Mouse (Mus musculus): ENCODE data around the gene Iqschfp. TPM values are rescaled to one million over a fixed set of nuclear protein-coding genes. Genes with fewer than 3 reads are reported as not detected.

Gene Iqschfp
- total RNA-seq, 2 experiments from 2014 or later, result not detected

DNA sequence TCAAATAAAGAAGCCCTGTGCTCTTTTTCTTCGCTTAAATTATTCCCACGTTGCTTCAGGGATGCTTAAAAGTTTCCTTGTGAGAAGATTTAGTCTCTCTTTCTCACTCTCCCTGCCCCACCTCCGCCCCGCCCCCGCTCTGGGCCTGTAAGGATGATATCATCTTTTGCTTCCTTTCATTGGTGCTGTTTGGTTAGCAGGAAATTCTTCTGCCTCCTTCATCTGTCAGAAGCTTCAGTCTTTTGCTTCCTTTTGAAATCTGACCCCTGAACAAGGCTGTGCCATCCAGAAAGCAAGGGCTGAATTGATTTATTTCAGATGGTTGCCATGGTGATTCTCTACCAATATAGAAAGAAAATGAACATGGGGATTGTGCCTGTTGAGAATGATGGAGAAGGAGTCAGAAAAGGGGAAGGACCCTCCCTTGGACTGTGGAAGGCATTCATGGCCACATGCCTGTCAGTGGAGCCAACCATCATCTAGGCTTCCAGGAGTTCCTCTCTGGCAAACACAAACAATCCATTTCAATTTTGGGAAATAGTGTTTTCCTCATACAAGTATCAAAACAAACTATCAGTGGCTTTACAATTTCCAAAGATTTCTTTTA lies 62.5 kb downstream of the Iqschfp start:
- peak; percentile 13 for DNase-seq

DNA sequence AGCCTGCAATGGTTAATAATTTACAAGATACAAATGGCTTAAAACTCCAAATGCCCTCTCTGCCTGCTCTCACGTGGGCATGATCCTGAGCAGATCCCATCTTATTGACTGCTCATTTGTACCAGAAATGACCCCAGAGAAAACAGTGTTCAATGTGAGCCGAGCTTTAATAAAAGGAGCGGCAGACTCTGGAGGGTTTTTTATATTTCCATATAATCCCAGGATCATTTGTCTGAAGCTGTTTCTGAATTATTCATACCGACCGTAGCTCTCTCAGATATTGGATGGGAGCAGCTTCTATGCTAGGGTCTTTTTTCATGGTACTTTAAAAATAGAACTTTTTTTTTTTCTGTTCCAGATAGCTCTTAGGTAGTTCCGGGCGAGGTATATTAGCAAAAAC lies 67.6 kb downstream of the Iqschfp start:
- DNase-seq, result no peak

DNA sequence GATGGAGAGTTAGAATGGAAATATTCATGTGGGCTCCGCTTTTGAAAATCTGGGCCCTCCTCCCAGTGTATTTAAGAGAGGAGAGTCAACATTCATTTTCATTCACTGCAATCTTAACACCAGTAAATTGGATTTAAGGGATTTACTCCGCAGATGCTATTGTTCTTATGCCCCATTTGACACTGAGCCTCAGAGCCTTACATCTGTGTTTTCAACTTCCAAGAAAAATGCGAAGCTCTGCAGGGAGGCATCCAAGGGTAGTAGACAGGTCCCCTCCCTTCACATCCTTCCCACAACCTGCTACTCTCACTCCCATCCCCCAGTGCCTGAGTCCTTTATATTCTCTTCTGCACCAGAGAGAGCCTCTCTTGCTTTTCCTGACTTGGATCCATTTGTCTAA lies 68.1 kb downstream of the Iqschfp start:
- DNase-seq, result no peak

DNA sequence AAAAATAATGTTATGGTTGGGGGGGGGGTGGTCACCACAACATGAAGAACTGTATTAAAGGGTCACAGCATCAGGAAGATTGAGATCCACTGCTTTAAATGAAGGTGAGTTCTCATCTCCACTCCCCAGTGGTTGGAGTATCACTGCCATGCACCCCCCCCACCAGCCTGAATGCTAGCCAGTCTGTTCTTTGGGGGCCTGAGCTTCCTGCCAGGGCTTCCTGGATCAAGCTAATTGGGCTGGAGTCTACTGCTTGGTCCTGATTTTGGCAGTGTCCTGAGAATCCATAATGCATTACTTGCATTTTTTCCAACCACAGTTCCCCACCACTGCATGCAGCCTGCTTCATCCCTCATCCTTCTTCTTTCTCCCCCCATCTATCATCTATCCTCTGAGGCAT lies 68.7 kb downstream of the Iqschfp start:
- DNase-seq, result no peak

DNA sequence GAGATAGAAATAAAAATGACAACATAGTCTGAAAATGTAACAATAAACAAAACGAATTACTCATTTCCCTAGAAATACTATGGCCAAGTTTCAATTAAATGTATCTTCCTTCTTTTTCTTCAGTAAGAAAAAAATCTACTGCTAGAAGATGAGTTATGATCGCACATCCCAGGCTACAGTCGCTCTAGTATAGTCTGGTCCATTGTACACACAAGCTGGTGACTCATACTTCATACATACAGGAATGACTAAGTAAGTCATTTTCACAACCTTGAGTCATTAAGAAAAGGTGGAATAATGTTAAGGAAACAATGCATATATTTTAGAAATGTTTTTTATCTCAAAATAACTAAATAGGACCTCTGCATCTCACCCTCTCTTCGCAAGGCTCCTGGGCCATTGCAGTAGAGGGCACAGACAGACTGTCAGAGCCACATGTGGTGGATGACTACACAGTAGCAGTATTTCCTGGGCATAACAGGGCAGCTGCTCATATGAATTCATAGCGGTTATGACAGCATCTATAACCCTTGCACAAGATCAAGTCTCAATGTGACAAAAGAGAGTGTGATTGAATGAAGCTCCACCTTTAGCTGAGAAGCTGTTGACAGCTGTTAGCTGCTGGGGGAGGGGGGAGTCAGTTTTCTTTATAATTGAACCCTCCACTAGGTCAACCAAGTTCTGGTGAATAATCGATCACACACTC lies 70.1 kb downstream of the Iqschfp start:
- no peak for DNase-seq

DNA sequence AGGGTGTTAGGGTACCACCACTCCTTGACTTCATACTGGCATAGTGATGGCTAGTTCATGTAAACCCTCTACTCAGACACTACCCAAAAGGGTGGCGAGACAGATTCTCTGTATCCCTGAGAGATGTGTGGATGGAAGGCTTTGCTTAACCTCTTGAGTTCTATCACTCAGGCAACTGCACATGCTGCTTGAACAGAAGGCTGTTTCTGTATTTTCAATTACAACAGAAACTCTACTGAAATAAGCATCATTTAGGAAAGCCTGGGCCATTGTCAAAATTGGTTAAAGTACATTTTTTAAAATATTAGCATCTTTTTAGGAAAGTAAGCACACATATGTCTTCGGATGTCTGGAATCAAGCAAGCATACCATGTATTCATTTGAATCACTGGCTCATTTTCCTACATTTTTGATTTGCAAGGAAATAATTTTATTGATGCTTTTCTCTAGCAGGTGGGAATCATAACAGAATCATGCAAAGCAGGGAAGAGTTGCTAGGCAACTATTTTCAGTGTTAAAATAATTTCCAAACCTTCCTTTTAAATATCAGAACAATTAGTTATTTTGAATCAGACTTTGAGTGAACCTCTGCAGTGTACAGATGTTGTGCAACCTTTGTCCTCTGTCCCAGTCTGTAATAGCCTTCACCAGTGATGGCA lies 82.4 kb downstream of the Iqschfp start:
- no peak for DNase-seq

DNA sequence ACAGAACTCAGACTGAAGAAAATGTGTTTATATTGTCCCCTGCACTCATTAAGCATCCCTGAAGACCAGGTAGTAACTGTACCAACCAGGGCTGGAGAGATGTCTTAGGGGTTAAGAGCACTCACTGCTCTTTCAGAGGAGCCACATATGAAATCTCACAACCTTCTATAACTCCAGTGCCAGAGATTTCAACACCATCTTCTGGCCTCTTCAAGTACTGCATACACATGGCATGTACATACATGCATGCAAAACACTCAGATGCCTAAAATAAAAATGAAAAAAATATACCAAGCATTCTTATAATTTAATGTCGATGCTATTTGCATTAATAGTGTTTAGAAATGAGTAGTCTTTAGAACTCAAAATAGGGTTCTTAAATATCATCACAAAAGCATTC lies 88.0 kb downstream of the Iqschfp start:
- DNase-seq, result no peak

DNA sequence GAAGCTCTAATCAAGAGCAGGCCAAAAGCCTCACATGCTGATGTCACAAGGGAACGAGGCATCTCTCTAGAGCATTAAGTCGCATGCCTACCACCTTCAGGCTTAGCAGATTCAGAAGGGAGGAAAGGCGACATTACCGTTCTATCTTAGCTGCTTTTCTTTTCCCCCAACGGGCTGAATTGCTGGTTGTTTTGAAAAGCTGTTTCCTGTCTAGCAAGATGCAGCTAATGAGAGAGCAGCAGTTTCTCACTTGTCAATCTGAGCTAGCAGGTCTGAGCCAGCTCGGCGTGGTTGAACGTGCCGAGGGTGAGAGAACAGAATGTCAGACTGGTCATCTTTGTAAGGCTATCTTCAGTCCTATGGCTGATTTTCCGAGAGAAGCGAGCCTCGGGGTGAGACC lies 91.3 kb downstream of the Iqschfp start:
- no peak for DNase-seq

DNA sequence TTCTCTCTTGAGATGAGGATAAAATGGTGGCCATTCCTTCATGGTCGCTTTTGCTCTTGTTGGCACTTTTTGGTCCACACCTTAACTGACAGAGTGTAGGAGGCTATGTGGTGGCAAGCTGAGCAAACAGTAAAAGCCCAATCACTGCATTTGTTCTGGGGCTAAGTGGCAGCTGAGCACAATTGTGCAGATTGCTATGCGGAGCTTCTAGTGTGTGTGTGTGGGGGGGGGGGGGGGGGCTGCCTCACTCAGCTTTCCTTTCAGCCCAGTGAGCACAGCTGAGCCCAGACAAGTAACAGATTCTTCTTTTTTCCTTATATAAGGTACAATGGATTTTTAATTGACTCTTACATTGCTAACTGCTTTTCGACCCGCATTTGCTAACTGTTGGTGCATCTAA lies 110.4 kb downstream of the Iqschfp start:
- DNase-seq, result no peak

DNA sequence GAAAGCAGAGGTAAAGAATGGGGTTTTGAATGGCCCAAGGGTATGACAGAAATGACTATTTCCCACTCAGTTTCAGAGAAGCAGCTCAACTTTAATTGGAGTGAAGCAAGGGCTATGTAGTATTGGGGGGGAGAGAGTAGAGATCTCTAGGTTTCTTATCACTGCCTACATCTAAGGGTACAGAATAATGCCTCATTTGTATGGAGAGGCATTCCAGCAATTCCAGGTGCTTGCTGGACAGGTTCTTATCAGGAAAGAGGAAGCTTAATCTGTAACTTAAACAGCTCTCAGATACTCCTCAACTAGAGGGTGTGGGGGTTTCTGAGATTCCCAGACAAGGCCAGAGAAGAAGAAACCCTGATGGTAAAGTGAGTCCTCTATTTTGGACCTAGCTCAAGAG lies 120.3 kb downstream of the Iqschfp start:
- DNase-seq, result no peak

DNA sequence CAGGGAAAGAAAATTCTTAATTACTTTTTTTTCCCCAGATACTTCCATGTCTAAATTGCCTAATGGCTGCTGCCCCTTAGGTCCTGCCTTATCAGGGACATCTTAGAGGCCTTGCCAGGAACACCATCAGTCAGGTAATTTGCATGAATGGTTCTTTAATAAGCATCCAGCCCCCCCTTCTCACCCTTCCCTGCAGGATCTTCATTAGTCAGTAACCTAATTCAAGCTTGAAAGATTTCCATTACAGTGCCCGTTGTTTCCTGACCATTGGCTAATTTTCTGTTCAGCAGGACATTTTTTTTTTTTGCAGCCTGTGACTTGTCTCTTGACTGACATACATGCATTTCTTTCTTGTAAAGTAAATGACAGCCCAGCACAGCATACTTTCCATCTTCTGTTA lies 123.8 kb downstream of the Iqschfp start:
- no peak for DNase-seq

DNA sequence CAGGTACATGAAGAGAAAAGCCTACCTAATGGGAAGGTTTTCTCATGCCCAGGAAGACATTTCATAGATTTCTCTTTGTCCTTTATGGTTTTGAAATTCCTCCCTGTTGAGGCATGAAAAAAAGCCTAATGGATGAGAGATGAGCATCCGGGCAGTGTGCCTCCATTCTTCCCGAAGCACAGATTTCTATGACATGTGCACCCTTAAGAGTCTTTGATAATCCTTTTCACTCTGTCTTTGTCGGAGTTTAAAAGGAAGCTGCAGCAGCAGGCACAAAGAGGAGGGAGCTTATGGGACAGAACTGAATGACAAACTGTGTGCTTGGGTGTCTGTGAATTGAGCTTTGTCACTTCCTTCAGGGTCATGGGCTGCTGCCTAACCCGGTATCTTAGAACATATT lies 127.4 kb downstream of the Iqschfp start:
- DNase-seq, result no peak

DNA sequence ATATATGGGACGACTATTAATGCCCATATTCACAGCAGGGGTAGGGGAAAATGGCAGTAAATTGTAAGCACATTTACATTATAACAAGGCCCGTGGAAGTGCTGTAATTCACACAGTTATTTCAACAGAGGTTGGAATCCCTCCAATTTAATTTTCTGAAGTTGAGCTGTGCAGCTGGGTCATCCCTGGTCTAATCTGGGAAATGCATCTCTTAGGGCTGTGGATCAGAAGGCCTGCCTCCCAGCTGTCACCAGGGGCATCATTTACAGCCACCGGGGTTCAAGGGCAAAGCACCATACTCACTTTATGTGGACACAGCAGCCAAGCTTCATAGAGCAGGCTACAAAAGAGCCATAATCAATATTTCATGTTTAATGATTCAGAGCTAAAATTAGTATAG lies 144.1 kb downstream of the Iqschfp start:
- DNase-seq, result no peak

DNA sequence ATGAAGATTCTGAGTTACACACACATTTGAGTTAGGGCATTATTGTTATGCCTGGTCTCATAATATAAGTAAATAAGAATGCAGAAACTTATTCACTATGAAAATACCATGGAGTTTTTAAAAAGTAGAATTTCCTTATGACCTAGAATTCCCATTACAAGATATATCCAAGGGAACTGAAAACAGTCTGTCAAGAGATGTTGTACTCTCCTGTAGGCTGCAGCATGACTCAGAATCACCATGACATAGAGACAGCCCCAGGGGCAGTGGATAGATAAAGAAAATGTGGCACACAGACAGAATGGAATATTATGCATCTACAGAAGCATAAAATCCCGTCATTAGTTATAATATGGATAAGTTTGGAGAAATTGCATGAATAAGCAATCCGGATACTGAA lies 150.9 kb downstream of the Iqschfp start:
- DNase-seq, result no peak

DNA sequence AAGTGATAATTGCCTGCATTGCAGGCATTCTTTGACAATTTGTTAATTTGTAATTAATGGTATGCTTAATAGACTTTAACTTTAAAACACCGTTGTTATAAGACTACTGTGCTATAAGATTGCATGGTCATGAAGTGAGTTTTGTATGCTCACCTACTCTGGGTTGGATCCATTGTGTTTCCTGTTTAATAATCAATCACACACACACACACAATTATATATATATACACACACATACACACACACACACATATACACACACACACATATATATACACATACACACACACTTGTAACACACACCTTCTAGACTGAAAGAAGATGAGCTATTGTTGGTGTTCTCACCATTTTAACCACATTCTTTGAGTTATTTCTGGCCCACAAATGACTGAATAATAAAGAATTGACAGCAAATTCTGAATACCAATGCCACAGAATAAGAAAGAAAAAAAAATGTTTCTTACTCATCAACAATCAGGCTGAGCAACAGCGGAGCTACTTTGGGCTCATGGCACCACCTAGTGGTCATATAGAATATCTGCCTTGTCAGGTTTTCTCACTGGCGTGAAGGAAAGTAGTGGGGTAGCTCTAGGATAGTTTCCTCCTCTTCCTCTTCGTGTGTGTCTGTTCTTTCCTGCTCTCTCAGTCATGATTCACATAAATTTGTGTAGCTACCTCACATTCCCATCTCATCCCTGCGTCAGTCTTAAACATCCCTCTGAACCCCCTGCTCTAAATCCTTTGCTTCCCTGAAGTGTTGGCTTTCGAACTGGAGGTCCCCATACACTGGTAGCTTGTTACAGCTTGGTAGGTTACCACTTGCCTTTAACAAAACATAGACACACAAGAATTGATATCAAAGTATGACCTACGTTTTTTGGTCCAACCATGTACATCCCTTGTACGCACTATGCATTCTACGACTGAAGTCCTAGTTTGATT lies 153.7 kb downstream of the Iqschfp start:
- DNase-seq, result no peak

DNA sequence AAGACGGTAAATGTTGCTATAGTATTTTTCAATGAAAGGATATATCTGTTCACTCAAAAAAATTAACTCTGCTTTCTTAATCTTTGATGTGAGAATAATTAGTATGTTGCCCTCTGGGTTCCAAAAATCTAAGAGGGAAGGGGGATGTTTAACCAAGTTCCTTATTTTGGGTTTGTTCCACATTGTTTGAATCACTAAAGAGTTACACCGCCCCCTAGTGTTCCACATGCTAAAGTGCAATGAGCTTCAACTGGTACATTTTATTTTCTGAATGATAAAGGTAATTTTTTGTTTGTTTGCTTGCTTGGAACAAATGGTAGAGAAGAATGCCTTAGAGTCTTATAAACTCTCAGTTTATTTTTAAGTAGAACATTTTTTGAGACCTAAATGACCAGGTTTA lies 161.5 kb downstream of the Iqschfp start:
- no peak for DNase-seq

DNA sequence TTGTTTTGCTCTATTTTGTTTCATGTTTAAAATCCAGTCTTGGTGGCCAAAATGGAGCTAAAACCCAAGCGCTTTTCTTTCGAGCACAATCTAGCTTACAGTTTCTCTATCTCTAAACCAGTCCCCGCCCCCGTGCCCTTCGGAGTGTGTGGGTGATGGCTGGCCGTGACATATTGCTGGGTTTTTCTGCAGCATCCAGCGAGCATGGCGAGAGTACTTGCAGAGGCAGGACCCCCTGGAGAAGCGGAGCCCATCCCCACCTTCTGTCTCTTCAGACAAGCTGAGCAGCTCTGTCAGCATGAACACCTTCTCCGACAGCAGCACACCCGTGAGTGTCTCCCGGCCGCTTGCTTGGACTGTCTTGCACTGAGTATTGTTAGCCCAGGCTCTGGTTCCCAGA lies 163.0 kb downstream of the Iqschfp start:
- no peak for DNase-seq

DNA sequence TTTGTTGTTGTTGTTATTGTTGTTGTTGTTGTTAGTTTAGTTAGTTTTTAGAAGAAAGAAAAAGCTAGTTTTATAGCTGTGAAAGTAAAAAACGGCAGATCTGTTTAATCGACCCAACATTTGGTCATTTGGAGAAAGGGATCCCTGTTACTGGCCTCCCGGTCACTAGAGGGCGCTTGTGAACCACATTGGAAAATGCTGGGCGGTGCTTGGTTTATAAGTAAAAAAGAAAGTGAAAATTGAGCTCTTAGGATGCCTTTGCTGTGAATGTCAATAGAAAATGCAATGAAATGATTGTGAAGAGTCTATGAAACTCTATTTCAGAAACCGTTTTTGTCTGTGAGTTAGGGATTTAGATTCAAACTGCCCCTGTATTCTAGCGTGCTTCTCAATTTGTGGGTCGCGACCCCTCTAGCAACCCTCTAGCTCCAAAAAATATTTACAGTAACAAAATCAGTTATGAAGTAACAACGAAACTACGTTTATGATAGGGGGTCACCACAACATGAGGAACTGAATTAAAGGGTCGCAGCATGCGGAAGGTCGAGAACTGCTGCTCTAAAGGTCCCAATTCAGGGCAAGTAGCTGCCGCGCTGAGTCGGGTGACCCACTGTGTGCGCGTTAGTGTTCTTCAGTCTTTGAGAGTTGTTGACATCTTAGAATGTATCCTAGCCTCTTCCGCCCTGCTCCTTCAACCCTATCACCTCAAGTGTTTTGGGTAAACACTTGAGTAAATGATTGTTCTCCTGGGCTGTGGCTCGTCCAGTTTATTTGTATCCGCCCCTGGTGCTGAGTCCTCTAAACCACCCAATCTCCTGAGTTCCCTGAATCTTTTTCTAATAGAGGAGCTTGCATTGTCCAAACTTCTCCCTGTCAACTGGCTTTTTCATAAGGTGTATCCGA lies 164.6 kb downstream of the Iqschfp start:
- peak; percentile 76 for DNase-seq

DNA sequence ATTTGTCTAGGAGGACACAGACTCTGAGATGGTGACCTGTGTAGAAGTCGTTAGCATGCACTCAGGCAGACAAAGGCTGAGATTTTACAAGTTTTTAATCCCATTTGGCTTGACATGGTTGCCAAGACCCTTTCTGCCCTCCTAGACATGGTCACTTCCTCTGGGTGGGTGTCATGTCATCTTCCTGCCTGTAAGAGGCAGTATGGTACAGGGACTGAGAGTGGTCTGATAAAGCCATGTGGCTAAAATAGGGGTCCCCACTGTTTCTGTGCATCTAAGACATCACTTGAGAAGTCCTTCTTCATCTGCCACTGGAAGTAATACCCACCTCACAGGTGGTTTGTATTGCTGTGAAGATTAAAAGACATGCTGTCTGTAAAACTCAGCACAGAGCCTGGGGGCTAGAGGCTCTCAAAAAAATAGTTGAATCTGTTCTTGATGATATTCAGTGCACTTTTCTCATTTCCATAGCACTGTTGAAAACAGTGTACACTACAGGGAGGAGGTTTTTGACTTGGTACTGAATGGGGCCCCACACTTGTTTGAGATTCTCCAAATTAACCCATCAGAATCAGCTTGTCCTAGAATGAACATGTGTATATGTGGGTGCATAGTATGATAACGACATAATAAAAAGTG lies 167.2 kb downstream of the Iqschfp start:
- no peak for DNase-seq

DNA sequence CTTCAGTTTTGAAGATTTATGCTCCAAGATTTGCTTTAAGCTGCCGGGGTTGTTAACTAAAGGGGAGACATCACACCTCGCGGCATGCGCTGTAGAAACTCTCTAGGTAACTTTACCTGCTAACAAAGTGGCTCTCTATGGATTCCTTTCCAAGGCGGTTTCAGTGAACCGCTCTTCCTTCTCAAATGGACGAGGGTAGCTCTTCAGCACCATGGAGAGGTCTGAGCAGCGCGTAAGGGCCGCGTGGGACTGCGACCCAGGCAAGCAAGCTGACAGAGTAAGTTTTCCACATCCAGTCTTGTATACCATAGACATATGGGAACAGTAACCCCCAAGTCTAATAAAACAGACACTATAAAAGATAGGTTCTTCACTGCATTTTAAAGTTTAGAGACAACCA lies 172.7 kb downstream of the Iqschfp start, which contains the start of gene Schip1:
Gene Schip1 (plus strand): TSS at position 72 of the 400 bp plus-strand sequence.
- DNase-seq, result peak; percentile 40
